ENCODE assay signal across 20 mouse cellular contexts in genomic region chr2:68386313-68386863, GRCm38 (mm10).
DNase-seq lines count a peak whose midpoint lies in the region; ATAC-seq and TF ChIP-seq lines count a peak whose summit lies in the region.
"Had no signal": no experiment of that assay in that cellular context is flagged by ENCODE, and none has a peak within 500 bp of the region (broad histone marks: within the 10 kb centered on the region; RNA-seq: fewer than 3 reads in every experiment).

No protein-coding gene starts in this region.

- peaks cover 34% of the 10 kb centered on the region for H3K4me1 ChIP-seq in heart, embryonic 11.5 days (ENCODE audit: control insufficient read depth, insufficient read depth, low read length)
- H3K4me1 ChIP-seq in kidney, embryonic 15.5 days, result peaks cover 54% of the 10 kb centered on the region
- peaks cover 9% of the 10 kb centered on the region; the same call in 1 of the 2 replicates for H3K4me1 ChIP-seq in intestine, embryonic 15.5 days (replicated peaks)
- peaks cover 27% of the 10 kb centered on the region for H3K4me1 ChIP-seq in small intestine, adult 2 months (ENCODE audit: control insufficient read depth, insufficient read depth, insufficient read length, low read length)

- no peak for ATAC-seq in heart, embryonic 11.5 days (replicated peaks; ENCODE audit: insufficient number of reproducible peaks, low FRiP score, low TSS enrichment)
- ATAC-seq in kidney, embryonic 15.5 days (replicated peaks; ENCODE audit: low FRiP score), result no peak
- no peak for ATAC-seq in intestine, embryonic 15.5 days
- ATAC-seq: liver, postnatal 0 days had no signal

- no peak for TF ChIP-seq POLR2A in small intestine, adult 2 months (IDR thresholded peaks at IDR 0.05; ENCODE audit: low read depth, low read length)

- no peaks in the 10 kb centered on the region for H3K27me3 ChIP-seq in heart, embryonic 11.5 days (ENCODE audit: control insufficient read depth, insufficient read depth, low read length)
- H3K27me3 ChIP-seq in kidney, embryonic 15.5 days, result no peaks in the 10 kb centered on the region
- no peaks in the 10 kb centered on the region for H3K27me3 ChIP-seq in intestine, embryonic 15.5 days (replicated peaks)
- H3K27me3 ChIP-seq in small intestine, adult 2 months (ENCODE audit: control insufficient read depth, insufficient read depth, low read length), result no peaks in the 10 kb centered on the region
- H3K27me3 ChIP-seq: embryonic facial prominence, embryonic 13.5 days; megakaryocyte, embryonic 14.5 days had no signal

- H3K4me3 ChIP-seq in heart, embryonic 11.5 days (ENCODE audit: low read depth, low read length), result no peak overlapping the region
- H3K4me3 ChIP-seq in kidney, embryonic 15.5 days (replicated peaks), result no peak overlapping the region
- H3K4me3 ChIP-seq in intestine, embryonic 15.5 days (replicated peaks), result no peak overlapping the region
- no peak overlapping the region for H3K4me3 ChIP-seq in small intestine, adult 2 months (ENCODE audit: low read depth, low read length)
- H3K4me3 ChIP-seq: embryonic facial prominence, embryonic 13.5 days; megakaryocyte, embryonic 14.5 days had no signal

- intact Hi-C loops in heart, postnatal 36 days (cut with DNase I), result no loop called here

- peak overlapping the region; percentile 46 for H3K27ac ChIP-seq in heart, embryonic 11.5 days (ENCODE audit: low read depth, low read length)
- peak overlapping the region; percentile 42; the same call in 1 of the 2 replicates for H3K27ac ChIP-seq in kidney, embryonic 15.5 days
- H3K27ac ChIP-seq in intestine, embryonic 15.5 days, result peak overlapping the region; percentile 28; the same call in 1 of the 2 replicates
- peak overlapping the region; percentile 61; the same call in 1 of the 2 replicates for H3K27ac ChIP-seq in small intestine, adult 2 months (ENCODE audit: insufficient read depth, low read depth, low read length)
- H3K27ac ChIP-seq: embryonic facial prominence, embryonic 13.5 days; hindbrain, embryonic 14.5 days had no signal

- no peak overlapping the region for H3K4me2 ChIP-seq in heart, embryonic 11.5 days
- H3K4me2 ChIP-seq in kidney, embryonic 15.5 days, result no peak overlapping the region
- H3K4me2 ChIP-seq in intestine, embryonic 15.5 days (replicated peaks), result no peak overlapping the region
- H3K4me2 ChIP-seq: embryonic facial prominence, embryonic 13.5 days; hindbrain, embryonic 14.5 days had no signal

- TF ChIP-seq CTCF in small intestine, adult 2 months (IDR thresholded peaks at IDR 0.05; ENCODE audit: extremely low read depth, insufficient read length, insufficient replicate concordance, low read depth, low read length), result no peak

- WGBS in heart, embryonic 11.5 days (ENCODE audit: insufficient replicate concordance), result 81% methylated on average over 10 of the region's 10 CpGs
- 60% methylated on average over 10 of the region's 10 CpGs for WGBS in kidney, embryonic 15.5 days
- WGBS in intestine, embryonic 15.5 days, result 78% methylated on average over 10 of the region's 10 CpGs
- WGBS in small intestine, adult 2 months, result 78% methylated on average over 10 of the region's 10 CpGs

- DNase-seq in heart, postnatal 36 days, result no peak
- no peak for DNase-seq in kidney, postnatal 14 days
- no peak for DNase-seq in frontal cortex, postnatal 36 days (ENCODE audit: low spot score in 2 of 2)
- DNase-seq: B cell, adult 2 months; cerebellum, adult 18-20 months; heart, adult 18-20 months; kidney, adult 8-10 months; layer of hippocampus, postnatal 36 days; liver; liver, postnatal 0 days; lung, postnatal 14 days; right cerebral cortex, postnatal 25 days; thymus, adult 2 months had no signal

- H3K9me3 ChIP-seq in heart, embryonic 11.5 days (replicated peaks; ENCODE audit: control insufficient read depth, low read length), result no peaks in the 10 kb centered on the region
- H3K9me3 ChIP-seq in kidney, embryonic 15.5 days (replicated peaks), result no peaks in the 10 kb centered on the region
- no peaks in the 10 kb centered on the region for H3K9me3 ChIP-seq in intestine, embryonic 15.5 days
- H3K9me3 ChIP-seq: embryonic facial prominence, embryonic 13.5 days; megakaryocyte, embryonic 14.5 days had no signal

- no peak overlapping the region for H3K9ac ChIP-seq in heart, embryonic 11.5 days (ENCODE audit: low read depth, low read length)
- H3K9ac ChIP-seq in kidney, embryonic 15.5 days, result no peak overlapping the region
- H3K9ac ChIP-seq in intestine, embryonic 15.5 days, result no peak overlapping the region
- H3K9ac ChIP-seq: embryonic facial prominence, embryonic 13.5 days; hindbrain, embryonic 14.5 days; liver, postnatal 0 days had no signal

- H3K36me3 ChIP-seq in heart, embryonic 11.5 days (ENCODE audit: control insufficient read depth, insufficient read depth, low read length), result no peaks in the 10 kb centered on the region
- H3K36me3 ChIP-seq in kidney, embryonic 15.5 days, result peaks cover 16% of the 10 kb centered on the region; the same call in 1 of the 2 replicates
- no peaks in the 10 kb centered on the region for H3K36me3 ChIP-seq in intestine, embryonic 15.5 days
- H3K36me3 ChIP-seq in small intestine, adult 2 months (ENCODE audit: control insufficient read depth, insufficient read depth, low read length), result 0 out of 2 replicates have a peak, but pooled peaks cover 5% of the 10 kb centered on the region
